Mouse (Mus musculus) left cerebral cortex, adult 18-20 months (tissue): ENCODE results near the gene Hivep1. TPM values are rescaled to one million over a fixed set of nuclear protein-coding genes. Genes with fewer than 3 reads are reported as not detected.
A peak's percentile ranks its signal among the peaks of the same experiment; 100 is the strongest.

Experiments used
- DNase-seq, 2 experiments: peaks; one replicate each; pipeline ENCODE4 v3.0.0; 2021 to 2022; ENCODE audit warnings: low spot score in 2 of 2, mixed read lengths in 1 of 2
- total RNA-seq, 2 experiments: library from RNA; stranded (reverse); gene quantifications; 2 replicates each; pipeline ENCODE4 v1.2.3; 2021

Hivep1 gene
- total RNA-seq, 2 experiments from 2014 or later, result 69.0 to 78.6 TPM

DNA sequence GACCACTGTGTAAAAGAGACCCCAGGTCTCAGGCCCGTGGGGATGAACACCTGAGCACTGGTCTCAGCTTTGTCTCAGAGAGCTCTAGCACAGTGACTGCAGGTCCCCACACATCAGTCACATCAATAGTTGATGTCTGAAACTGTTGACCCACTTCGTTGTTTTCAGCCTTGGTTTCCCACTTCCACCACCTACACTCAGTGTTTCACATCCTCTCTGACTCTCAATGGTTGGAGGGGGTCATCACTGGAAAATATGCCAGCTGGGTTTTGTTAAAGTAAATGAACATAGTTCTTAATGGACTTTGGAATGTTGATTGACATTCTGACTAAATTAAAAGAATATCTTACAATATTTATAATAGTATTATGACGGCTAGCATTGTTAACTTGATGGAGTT lies 58.6 kb downstream of the Hivep1 start:
- no peak for DNase-seq

DNA sequence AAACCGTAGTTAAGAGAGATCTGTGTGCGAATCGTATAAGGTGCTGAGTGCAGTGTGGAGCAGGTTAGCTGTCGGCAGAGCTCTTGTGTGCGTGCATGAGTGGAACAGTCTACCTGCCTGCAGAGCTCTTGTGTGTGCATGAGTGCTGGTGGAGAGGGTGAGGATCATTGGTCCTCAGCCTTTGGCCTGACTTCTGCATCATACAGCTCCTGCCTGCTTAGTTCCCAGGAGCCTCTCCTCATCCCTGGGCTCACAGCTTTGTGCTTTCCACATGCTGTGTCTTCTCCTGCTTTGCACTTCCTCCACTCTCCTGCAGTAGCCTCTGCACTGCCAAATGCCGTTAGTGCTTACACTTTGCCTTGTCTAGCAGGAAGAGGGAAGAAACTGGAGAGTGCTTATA lies 60.2 kb downstream of the Hivep1 start:
- no peak for DNase-seq

DNA sequence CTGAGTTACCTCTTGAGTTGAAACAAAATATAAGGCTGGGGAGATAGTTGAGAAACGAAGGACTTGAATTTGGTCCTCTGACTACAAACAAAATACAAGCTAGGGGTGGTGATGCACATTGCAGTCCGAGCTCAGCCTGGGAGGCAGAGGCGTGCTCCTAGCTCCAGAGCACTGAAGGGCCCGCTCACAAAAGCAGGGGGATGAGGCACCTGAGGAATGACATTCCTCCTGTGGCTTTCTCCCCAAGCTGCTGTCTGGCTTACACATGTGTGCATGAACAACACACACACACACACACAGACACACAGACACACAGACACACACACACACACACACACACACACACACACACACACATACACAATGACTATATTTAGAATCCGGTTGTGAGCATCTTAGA lies 60.9 kb downstream of the Hivep1 start:
- DNase-seq, result no peak

DNA sequence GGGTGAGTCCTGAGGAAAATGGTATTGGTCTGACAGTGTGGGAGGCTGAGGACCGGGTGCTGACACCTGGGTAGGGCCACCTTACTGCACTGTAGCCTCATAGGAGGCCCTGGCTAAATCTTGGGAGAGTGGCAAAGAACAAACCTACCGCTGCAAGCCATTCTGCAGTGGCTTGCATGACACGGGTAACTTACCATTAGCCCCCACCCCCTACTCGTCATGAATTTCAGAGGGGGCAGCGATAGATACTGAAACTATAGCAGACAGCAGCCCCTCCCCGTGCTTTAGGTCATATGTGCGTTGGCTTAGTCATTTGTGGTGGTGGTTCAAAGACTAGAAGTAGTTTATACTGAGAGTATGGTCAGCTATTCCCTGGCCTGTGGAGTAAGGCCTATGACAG lies 61.8 kb downstream of the Hivep1 start:
- no peak for DNase-seq

DNA sequence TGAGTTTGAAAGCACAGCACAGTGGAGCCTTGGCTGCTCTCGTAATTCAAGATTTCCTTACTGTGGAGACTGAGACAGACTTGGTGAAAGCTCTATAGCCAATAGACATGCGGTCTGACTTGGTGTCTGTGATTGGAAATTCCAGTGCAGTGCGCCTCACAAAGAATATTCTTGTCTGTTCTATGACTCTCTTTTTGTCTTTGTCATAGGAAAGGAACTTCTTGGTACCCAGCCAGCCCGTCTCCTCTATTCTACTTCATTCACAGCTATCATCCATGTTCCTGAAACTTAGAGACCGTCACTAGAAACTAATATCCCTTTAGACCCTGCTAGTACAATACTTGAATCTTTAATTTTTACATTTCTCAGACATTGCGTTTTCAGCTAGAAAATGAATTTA lies 64.5 kb downstream of the Hivep1 start:
- DNase-seq, result no peak

DNA sequence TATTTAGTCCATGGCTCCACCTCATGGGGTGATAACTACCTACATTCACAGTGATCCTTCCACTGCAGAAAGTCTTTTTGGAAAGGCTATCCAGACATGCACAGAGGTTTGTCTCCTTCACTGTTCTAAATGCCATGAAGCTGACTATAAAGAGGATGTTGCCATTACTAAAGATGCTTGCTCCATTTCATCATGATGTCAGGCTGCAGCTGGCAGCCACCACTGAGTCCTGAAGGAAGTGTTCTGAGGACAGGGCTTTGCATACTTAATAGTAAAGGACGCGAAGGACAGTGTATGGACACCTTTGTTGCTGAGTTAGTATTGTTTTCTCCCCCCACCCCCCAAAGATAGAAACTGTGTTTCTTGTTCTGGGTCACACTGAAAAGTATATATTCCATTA lies 67.2 kb downstream of the Hivep1 start:
- no peak for DNase-seq

DNA sequence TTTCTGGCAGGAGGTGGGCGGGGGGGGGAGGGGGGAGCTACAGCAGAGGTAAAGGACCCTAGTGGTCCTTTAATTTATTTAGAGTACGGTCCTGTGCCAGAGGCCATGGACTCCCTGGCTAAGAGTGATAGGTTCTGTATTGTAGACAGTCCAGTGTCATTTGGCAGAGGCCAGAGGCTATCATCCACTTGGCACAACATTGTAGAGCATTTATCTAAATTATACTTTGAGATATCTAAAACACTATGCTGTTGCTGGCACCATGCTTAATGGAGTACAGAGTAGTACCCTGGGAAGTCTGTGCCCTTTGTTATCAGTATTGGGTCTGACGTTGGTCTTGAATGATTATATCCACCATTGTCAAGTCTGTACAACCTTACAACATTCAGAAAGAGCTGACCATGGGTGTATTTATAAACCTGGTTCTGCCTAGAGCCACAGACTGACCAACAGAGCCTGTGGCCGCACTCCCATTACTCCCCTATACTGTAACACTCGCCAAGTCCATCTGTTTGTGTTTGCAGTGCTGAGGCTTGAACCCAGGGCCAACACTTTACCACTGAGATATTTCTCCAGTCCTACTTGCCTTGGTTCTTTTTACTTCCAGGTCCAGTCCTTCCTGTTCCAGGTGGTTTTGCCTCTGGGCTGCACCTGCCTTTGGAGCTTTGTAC lies 69.4 kb downstream of the Hivep1 start:
- no peak for DNase-seq

DNA sequence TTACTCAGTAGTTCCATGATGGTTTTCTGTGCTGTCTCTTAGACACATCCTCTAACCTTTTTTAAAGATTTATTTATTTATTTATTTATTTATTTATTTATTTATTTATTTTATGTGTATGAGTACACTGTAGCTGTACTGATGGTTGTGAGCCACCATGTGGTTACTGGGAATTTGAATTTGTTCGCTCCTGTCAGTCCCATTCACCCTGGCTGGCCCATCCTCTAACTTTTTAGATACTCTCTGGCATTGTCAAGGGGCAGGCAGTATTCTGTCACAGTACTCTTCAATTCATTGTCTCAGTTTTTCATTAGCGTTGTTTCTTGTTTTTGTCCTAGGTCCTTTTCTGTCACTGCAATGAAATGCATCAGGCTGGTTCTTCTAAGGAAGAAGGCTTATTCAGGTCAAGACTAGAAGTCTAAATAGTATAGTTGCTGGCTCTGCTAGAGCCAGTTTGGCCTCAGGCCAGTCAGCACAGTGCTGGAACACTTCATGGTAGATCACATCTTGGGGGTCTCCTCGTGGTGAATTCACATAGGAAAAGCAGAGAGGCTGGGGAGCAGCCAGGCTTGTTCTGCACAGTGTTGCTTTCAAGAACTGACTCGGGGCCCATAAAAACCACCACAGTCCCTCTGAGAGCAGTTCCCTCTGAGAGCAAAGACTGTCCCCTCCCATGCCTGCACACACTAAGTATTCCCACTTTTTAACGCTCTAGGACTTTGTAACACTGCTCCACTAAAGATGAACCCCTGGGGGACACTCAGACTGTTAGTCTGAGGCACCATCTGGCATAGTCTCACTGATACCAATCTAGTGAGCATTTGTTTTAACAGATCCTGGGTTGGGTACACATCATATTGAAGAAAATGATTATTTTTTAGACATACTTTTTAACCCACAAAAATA lies 70.2 kb downstream of the Hivep1 start:
- no peak for DNase-seq

DNA sequence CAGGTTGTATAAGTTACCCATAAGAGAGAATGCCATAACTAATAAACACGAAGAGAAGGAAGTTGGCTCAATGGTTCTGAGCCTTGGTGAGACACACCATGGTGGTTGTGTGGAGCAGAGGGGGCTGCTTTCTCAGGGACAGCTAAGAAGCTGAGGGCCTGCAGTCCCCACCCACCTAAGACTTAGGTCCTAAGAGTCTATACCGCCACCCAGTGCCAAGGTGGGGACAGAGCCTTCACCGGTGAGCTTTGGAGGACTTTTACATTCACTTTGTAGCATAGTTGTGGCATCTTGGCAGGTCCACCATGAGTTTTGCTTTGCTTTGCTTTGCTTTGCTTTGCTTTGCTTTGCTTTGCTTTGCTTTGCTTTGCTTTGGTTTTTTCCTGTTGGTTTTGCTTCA lies 92.8 kb downstream of the Hivep1 start:
- DNase-seq, result no peak

DNA sequence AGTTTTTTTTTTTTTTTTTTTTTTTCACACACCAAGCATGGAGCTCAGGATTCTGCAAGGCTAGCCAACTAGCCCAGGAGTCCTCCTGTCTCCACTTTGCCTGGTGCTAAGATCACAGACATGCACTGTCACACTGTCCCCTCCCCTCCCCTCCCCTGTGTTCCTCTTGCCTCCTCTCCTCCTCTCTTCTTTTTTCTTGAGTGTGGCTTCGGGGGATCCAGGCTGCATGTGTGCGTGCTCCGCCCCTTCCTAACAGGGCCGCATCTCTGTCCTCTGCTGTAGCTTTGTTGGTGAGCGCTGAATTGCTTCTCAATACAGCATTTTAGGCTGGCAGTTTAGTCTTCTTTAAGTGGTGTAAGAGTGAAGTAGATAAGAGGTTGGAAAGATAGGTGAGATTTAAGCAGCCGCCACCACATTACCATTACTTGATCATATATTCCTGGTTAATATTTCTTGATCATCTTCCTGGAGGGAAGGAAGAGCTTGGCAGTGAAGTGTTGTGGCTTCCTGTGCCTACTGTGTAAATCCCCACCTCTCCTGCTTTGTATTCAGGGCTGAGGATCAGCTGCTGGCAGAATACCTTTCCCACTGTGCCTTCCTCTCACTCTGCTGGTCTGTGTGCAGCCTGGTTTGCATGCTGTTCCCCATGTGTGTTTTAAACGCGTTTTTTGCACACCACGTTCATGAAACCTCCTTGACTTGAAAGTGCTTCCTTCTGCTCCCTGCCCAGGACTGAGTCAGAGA lies 97.7 kb downstream of the Hivep1 start:
- DNase-seq, result no peak

DNA sequence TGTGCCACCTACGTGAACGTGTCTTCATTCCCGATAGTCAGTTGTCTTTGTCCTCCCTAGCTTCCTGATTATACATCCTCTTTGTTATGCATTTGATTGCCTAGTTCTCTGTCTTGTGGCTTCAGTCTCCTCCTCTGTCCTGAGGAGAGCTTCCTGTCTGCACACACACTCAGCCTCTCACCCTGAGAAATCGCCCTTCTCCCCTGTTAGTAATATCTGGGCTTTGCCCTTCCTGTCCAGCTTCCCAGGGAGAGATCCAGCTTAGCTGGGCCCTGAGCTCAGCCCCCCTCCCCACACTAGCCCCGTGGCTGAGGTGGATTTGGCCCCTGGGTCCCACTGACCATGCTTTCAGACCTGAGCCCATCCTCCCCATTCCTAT lies 98.2 kb downstream of the Hivep1 start:
- no peak for DNase-seq

DNA sequence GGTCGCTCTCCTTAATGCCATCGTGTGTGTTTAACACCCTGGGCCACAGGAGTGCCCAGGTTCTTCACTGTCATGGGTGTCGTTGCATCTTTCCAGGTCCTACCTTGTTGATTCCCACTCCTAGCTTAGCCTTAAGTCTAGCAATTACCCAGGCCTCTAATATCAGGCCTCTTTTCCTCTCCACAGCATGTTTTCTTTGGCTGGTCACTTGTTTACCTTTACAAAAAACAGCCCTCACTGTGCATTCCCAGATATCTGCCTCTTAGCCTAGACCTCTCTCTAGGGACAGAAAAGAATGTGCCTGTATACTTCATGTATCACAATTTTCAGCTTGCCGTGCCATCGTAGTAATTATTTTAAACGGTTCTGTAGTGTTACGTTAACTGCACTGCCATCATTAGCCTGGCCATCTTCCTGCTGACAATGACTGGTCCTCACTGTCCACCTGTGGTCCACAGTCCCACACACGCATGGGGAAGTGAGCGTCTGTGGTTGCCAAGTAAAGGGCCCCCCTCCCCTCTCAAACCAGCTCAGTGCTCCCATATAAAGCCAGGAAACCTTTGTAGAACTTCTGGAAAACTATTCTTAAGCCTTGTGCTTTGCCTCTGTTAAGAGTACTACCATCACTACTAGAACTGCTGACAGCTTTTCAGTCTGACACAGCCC lies 98.8 kb downstream of the Hivep1 start:
- no peak for DNase-seq

DNA sequence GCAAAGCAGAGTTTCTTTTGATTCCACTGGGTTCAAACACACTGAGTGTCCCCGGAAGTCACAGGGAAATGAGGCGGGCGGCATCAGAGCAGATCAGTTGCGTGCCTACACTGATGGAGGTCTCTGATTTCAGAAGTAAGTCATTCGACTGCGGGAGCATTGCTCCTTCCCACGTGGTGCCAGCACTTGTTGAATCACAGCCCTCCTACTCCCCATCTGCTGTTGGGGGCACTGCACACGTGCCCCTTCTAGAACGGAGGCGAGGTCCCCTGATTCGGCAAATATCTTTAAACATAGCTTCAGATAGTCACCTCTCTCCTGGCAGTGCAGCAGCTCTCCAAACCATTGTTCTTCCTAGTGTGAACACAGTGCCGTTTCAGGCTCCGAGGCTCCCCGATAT lies 106.4 kb downstream of the Hivep1 start:
- DNase-seq, result peak; percentile 41 to 46

DNA sequence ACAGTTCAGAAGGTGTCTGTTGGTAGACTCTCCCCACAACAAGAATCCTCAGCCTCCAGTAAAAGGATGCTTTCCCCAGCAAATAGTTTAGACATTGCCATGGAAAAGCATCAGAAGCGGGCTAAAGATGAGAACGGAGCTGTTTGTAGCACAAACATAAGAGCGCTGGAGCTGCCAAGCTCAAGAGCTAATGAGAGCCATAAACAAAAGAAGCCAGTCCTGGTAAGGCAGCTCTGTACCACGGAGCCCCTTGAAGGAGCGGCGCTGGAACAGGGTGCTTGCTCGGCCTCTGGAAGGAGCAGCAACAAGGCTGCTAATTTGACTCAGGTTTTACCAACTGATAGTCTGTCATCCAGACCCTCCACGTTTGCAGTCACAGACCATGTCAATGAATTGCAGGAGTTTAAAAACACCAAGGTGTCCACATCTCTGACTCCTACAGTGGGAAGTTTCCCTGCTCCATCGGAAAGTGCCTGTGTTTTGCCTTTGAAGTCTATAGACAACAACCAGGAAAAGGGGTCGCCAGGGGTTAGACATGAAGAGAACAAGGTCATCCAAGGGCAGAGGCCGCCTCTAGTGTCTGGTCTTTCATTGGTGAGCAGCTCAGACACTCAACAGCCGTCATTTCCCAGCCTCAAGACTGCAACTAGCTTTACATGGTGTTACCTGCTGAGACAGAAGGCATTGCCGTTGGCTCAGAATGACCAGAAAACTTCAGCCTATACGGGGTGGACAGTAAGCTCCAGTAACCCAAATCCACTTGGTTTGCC lies 107.8 kb downstream of the Hivep1 start:
- no peak for DNase-seq

DNA sequence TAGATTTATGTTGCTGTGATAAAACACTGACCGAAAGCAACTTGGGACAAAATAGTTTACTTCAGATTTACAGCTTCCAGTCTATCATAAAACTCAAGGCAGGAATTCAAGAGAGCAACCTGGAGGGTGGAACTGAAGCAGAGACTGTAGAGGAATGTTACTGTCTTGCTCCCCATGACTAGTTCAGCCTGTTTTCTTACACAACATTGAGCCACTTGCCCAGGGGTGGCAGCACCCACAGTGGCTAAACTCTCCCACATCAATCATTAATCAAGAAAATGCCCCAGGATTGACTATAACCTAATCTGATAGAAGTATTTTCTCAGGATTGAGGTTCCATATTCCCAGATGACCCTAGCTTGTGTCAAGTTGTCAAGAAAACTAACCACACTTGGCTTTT lies 119.0 kb downstream of the Hivep1 start:
- no peak for DNase-seq

DNA sequence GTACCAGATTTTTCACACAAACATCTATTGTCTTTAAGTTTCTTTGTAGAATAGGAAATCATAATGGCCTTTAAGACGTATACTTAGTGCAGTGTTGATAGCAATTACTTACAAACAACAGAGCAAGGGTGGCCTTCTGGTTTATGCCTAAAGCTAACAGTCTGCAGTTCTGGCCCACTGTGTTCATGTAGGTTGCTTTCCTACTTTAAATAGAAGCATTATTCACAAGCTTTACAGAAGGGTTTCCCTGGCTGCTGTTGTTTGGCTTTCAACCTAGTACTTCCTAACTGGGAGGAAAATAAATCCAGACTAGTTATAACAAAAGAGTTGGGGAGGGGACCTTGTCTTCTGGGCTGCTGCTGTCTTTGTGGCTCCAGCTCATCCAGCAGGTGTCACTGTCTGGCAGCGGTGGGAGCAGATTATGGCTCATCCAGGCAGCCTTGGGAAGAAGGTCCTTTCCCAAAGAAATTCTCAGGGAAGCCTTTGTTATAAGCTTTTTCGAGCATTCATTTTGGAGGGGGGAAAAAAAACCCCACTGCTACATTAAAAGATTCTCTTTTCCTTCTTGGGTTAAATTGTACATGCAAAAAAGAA lies 123.1 kb downstream of the Hivep1 start:
- DNase-seq, result peak; percentile 39 to 50

DNA sequence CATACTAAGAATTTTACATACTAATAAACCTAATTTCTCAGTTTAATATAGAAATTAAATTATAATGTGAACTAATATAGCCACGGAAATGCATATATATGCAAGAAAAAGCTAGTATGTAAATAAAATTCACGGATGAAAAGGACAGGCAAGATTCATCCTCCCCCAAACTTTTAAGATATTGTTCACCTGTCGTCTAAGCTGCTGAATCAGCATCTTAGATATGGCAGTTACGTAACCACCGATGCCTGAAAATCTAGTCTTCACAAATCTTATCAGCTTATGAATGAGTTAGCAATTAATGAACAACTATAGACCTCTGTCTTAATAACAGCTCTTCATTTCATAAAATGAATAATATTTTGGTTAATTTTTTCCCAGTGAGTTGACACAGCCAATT lies 130.8 kb downstream of the Hivep1 start:
- DNase-seq, result no peak

DNA sequence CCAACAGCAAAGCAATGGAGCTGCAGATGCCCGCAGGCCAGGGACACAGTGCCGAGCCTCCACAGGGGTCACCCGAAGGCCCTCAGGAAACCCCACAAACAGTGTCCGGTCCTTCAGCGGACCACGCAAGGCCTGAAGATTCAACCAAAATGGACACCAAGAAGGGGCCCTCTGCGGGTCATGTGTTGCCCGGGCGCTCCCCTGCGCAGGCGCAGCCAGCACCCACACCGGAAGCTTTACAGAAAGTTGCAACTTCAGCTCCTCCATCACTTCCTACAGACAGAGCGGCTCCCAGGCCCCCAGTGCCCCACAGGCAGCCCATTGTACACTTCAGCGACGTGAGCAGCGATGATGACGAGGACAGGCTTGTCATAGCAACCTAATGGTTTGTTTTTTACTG lies 132.3 kb downstream of the Hivep1 start:
- no peak for DNase-seq

DNA sequence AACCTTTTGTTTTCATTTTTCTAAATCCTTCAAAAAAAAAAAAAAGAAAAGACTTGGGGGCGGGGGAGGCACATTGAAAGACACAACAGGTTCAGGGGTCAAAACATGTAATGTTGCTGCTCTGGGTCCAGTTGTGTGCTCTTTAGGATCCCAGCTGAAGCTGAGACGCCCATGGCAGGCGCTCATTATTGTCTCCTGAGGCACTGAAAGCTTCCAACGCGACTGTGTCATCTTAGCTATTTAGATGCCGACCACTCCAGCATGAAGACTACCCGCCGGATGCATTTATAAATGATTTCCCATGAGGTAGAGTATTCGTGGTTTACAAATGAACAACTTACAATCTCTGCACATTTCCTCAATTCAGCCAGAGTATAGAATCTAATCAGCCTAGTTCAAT lies 141.2 kb downstream of the Hivep1 start:
- DNase-seq, result no peak

DNA sequence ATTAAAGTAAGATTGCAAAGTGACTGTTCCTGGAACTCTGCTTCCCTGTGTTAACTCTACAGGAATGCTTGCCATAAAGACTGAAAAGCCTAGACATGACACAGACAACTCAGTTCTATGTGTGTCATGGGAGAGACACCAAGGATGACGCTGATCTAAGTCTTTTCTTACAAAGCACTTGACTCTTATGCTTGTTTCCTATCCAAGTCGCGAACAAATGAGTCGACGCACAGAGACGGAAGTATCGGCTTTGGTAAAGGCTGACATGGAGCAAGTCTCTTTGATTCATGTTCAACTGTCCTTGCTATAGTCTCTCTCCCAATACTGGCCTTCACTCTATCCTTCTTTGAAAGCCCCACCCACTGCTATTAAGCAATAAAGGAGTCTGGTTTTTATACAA lies 143.8 kb downstream of the Hivep1 start:
- no peak for DNase-seq
